Mouse (Mus musculus) common myeloid progenitor, adult 5-6 weeks (primary cell): ENCODE data around the gene Gm10643. TPM values are rescaled to one million over a fixed set of nuclear protein-coding genes. Genes with fewer than 3 reads are reported as not detected.
A peak's percentile ranks its signal among the peaks of the same experiment; 100 is the strongest.

Experiments
- ATAC-seq: replicated peaks from 2 replicates; pipeline ENCODE4 v1.8.0; 2016; ENCODE audit warnings: low read depth, mild to moderate bottlenecking, moderate TSS enrichment, inconsistent platforms; ENCODE audit not compliant: poor library complexity, severe bottlenecking
- total RNA-seq: library from RNA; stranded (forward); fragments of 200-1000, 187-1606 nt; gene quantifications from 2 replicates; pipeline ENCODE4 v1.2.3, GENCODE M21; 2017

The Gm10643 gene
- 2.9 and 4.8 TPM in 2 replicates for total RNA-seq

- ATAC-seq: no peak
Measured at GRCm38 (mm10) chr8:84065037-84065436, at the start of gene Gm10643. TSS of gene Gm10643 (minus strand) at chr8:84065137.

GRCm38 (mm10) chr8:84106216-84107040, 41.5 kb upstream of the Gm10643 start:
- no peak for ATAC-seq

- ATAC-seq: no peak
Measured at GRCm38 (mm10) chr8:84105676-84106075, 40.7 kb upstream of the Gm10643 start.

- ATAC-seq: peak; percentile 96
Measured at GRCm38 (mm10) chr8:84104697-84105609, 40.0 kb upstream of the Gm10643 start, which contains the start of gene Dcaf15. TSS of gene Dcaf15 (minus strand) at chr8:84104768.

- peak; percentile 61 for ATAC-seq
Measured at GRCm38 (mm10) chr8:84104221-84104620, 39.3 kb upstream of the Gm10643 start.

GRCm38 (mm10) chr8:84103601-84104000, 38.7 kb upstream of the Gm10643 start:
- ATAC-seq: no peak

GRCm38 (mm10) chr8:84101476-84102270, 36.7 kb upstream of the Gm10643 start:
- ATAC-seq: no peak

GRCm38 (mm10) chr8:84098376-84098775, 33.4 kb upstream of the Gm10643 start:
- no peak for ATAC-seq

- no peak for ATAC-seq
Measured at GRCm38 (mm10) chr8:84096061-84096460, 31.1 kb upstream of the Gm10643 start.

GRCm38 (mm10) chr8:84090585-84090984, 25.6 kb upstream of the Gm10643 start:
- no peak for ATAC-seq

- ATAC-seq: no peak
Measured at GRCm38 (mm10) chr8:84089277-84089676, 24.3 kb upstream of the Gm10643 start.

- ATAC-seq: no peak
Measured at GRCm38 (mm10) chr8:84087821-84088220, 22.9 kb upstream of the Gm10643 start.

- no peak for ATAC-seq
Measured at GRCm38 (mm10) chr8:84087156-84087555, 22.2 kb upstream of the Gm10643 start.

GRCm38 (mm10) chr8:84084341-84085115, 19.6 kb upstream of the Gm10643 start:
- no peak for ATAC-seq

GRCm38 (mm10) chr8:84083829-84084241, 18.9 kb upstream of the Gm10643 start:
- no peak for ATAC-seq

- ATAC-seq: no peak
Measured at GRCm38 (mm10) chr8:84079206-84079605, 14.3 kb upstream of the Gm10643 start.

GRCm38 (mm10) chr8:84076849-84077248, 11.9 kb upstream of the Gm10643 start:
- ATAC-seq: no peak

- no peak for ATAC-seq
Measured at GRCm38 (mm10) chr8:84076412-84076811, 11.5 kb upstream of the Gm10643 start.

GRCm38 (mm10) chr8:84073230-84073976, 8.5 kb upstream of the Gm10643 start:
- ATAC-seq: no peak
